Mouse (Mus musculus) leukemia stem cell, adult 10-12 weeks (primary cell): ENCODE data around the gene Zmym3. TPM values are rescaled to one million over a fixed set of nuclear protein-coding genes. Genes with fewer than 3 reads are reported as not detected.

ENCODE experiments used
- polyA plus RNA-seq: library from polyadenylated mRNA; stranded (reverse); fragments of >175 nt; gene quantifications from 2 replicates; pipeline ENCODE4 v1.2.3, GENCODE M21; 2012; ENCODE audit warnings: low replicate concordance

Gene Zmym3
- polyA plus RNA-seq, result 18.7 and 25.9 TPM in 2 replicates

GRCm38 (mm10) chrX:101420700-101421095 is at the start of gene Zmym3:
Zmym3 (minus strand) TSS chrX:101420849.

GRCm38 (mm10) chrX:101448886-101449475 is 28.3 kb upstream of the Zmym3 start, which contains the start of gene Itgb1bp2:
Itgb1bp2 (plus strand) TSS chrX:101449088.

GRCm38 (mm10) chrX:101429142-101429949 is 8.7 kb upstream of the Zmym3 start, which contains the start of gene Nono:
Nono (plus strand) TSS chrX:101429318.

GRCm38 (mm10) chrX:101376190-101376968 is 44.3 kb downstream of the Zmym3 start, which contains the start of gene Gjb1:
Gjb1 (plus strand) TSS chrX:101376378.

Other genes starting within 250 kb of the Zmym3 start
- gene Snx12, start 198.3 kb downstream of the Zmym3 start, polyA plus RNA-seq, result 14.8 and 24.0 TPM in 2 replicates
- 13.8 and 22.7 TPM in 2 replicates for gene Foxo4, start 166.3 kb downstream of the Zmym3 start, polyA plus RNA-seq
- not detected in 2 replicates for gene Gm614, start 156.9 kb downstream of the Zmym3 start, polyA plus RNA-seq
- 5.8 and 37.6 TPM in 2 replicates for gene Il2rg, start 152.6 kb downstream of the Zmym3 start, polyA plus RNA-seq
- gene Gm20489, start 151.8 kb downstream of the Zmym3 start, polyA plus RNA-seq, result not detected in 2 replicates
- gene Med12, start 146.8 kb downstream of the Zmym3 start, polyA plus RNA-seq, result 85.7 and 97.5 TPM in 2 replicates
- 0.13 TPM in 1 of 2 replicates, not detected in the other for gene Nlgn3, start 121.7 kb downstream of the Zmym3 start, polyA plus RNA-seq
- not detected in 2 replicates for gene Gjb1, start 44.5 kb downstream of the Zmym3 start, polyA plus RNA-seq
- 22.9 and 38.1 TPM in 2 replicates for gene Nono, start 8.5 kb upstream of the Zmym3 start, polyA plus RNA-seq
- gene Itgb1bp2, start 28.2 kb upstream of the Zmym3 start, polyA plus RNA-seq, result 0.18 and 0.37 TPM in 2 replicates
- gene Taf1, start 111.9 kb upstream of the Zmym3 start, polyA plus RNA-seq, result 1.2 and 2.3 TPM in 2 replicates
- 2.3 and 10.3 TPM in 2 replicates for gene Ogt, start 219.2 kb upstream of the Zmym3 start, polyA plus RNA-seq